Mouse (Mus musculus): ENCODE measurements around the gene Pdcd6ip. TPM values are rescaled to one million over a fixed set of nuclear protein-coding genes. Genes with fewer than 3 reads are reported as not detected.

Pdcd6ip gene
- 176 and 302 TPM in 2 replicates for polyA plus RNA-seq (2012; ENCODE audit: low replicate concordance)

GRCm38 (mm10) chr9:113707481-113708360 lies at the start of gene Pdcd6ip:
Pdcd6ip (minus strand) TSS chr9:113708259.

GRCm38 (mm10) chr9:113741108-113741636 lies 33.1 kb upstream of the Pdcd6ip start, which contains the start of gene Clasp2:
Clasp2 (plus strand) TSS chr9:113741473.

Other genes starting within 250 kb of the Pdcd6ip start
- gene Clasp2, start 33.2 kb upstream of the Pdcd6ip start, polyA plus RNA-seq (2012; ENCODE audit: low replicate concordance): 6.9 and 9.1 TPM in 2 replicates
- 42.9 and 62.3 TPM in 2 replicates for gene Ubp1, start 222.7 kb upstream of the Pdcd6ip start, polyA plus RNA-seq (2012; ENCODE audit: low replicate concordance)